Mouse (Mus musculus): ENCODE results near the gene Larp1b. TPM values are rescaled to one million over a fixed set of nuclear protein-coding genes. Genes with fewer than 3 reads are reported as not detected.
A peak's percentile ranks its signal among the peaks of the same experiment; 100 is the strongest.

Gene Larp1b
- polyA plus RNA-seq, 1 experiment from 2014 or later = 2.7 TPM

DNA sequence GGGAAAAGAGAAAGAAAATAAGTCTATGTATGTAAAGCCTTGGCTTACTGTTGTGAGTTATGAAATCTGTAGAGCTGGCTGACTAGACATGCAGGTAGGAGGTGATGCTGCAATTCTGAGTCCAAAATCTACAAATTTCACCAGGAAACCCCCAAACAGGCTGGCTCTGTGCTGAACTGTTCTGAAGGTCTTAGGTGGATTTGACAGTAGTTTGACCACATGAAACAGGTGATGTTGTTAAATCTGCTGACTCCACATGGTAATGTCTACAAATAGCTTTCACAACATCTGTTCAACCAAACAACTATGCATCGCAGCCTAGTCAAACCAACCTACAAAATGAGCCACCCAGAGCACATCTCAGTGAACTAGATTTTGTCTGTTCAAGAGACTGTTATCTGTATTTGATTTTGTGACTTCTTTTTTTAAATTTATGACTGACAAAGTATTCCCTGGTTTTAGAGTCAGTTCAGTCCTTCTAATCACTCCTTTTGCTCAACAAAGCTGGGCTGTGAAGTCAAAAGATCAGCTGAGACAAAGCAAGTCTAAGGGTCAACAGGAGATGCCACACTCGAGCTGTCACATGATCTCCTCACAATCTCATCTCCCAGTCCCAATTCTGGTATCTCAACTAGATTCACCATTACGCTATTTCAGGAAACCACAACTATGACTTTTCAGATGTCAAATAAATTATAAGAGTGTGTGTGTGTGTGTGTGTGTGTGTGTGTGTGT lies 112.4 kb downstream of the Larp1b start:
- Histone ChIP-seq H3K4me3 (ENCODE audit: low read depth, low read length) (no peak overlapping the region), H3K27ac (ENCODE audit: low read depth, low read length) (no peak overlapping the region), H3K4me1 (ENCODE audit: control insufficient read depth, insufficient read depth, low read length) (no peaks in the 10 kb centered on the region), H3K9ac (ENCODE audit: low read length) (no peak overlapping the region), H3K27me3 (replicated peaks; ENCODE audit: control insufficient read depth, insufficient read depth, low read length) (no peaks in the 10 kb centered on the region), H3K4me2 (ENCODE audit: low read length) (no peak overlapping the region), H3K36me3 (ENCODE audit: control insufficient read depth, insufficient read depth, low read length) (peaks cover 7% of the 10 kb centered on the region), H3K9me3 (replicated peaks; ENCODE audit: control insufficient read depth, low read length) (no peaks in the 10 kb centered on the region)
- DNase-seq (ENCODE audit: low spot score) (no peak), ATAC-seq (no peak)
- WGBS = 91% methylated on average over 3 of the region's 3 CpGs

DNA sequence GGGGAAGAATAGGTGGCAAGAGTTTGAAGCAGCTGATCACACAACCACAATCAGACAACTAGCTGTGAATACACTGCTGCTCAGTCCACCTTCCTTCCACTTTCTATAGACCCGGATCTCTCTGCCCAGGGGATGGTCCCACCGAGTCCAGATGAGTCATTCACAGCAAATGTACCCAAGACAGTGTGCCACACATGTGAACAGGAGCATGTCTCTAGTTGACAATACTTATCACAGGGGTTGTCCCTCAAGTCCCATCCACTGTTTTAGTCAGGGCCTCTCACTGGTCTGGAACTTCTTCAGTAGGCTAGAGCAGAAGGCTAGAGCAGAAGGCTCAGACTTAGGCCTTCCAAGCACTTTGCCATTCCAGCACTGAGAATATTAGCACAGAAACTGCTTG lies 113.1 kb downstream of the Larp1b start:
- H3K4me2 ChIP-seq (ENCODE audit: low read length) = no peak overlapping the region
- no peaks in the 10 kb centered on the region for H3K4me1 ChIP-seq (ENCODE audit: control insufficient read depth, insufficient read depth, low read length)
- 98% methylated on average over 2 of the region's 2 CpGs for WGBS
- DNase-seq (ENCODE audit: low spot score) = no peak
- H3K36me3 ChIP-seq (ENCODE audit: control insufficient read depth, insufficient read depth, low read length) = peaks cover 13% of the 10 kb centered on the region
- H3K9me3 ChIP-seq (replicated peaks; ENCODE audit: control insufficient read depth, low read length) = no peaks in the 10 kb centered on the region
- no peak overlapping the region for H3K9ac ChIP-seq (ENCODE audit: low read length)
- ATAC-seq = no peak
- H3K27me3 ChIP-seq (replicated peaks; ENCODE audit: control insufficient read depth, insufficient read depth, low read length) = no peaks in the 10 kb centered on the region
- H3K27ac ChIP-seq (ENCODE audit: low read depth, low read length) = no peak overlapping the region
- H3K4me3 ChIP-seq (ENCODE audit: low read depth, low read length) = no peak overlapping the region

DNA sequence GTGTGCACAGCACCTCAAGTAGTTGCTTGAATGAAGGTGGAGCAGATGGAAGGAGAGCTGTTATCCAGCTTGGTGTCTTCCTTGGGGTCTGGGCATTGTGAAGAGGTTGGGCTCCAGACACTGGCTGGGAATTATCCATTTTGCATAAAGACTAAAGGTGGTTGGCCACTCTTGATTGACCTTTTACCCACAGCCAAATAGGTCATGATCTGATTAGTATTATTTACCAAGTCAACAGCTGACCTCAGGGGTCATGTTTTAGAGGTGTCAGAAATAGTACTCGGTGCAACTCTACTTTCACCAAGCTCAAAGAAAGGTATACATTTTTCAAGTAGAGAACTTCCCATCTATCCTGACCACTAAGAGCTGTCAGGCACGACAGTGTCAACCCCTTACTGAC lies 115.7 kb downstream of the Larp1b start:
- no peaks in the 10 kb centered on the region for H3K9me3 ChIP-seq (replicated peaks; ENCODE audit: control insufficient read depth, low read length)
- WGBS = 93% methylated on average over 2 of the region's 2 CpGs
- no peak overlapping the region for H3K27ac ChIP-seq (ENCODE audit: low read depth, low read length)
- H3K4me2 ChIP-seq (ENCODE audit: low read length) = no peak overlapping the region
- no peak for DNase-seq (ENCODE audit: low spot score)
- no peaks in the 10 kb centered on the region for H3K27me3 ChIP-seq (replicated peaks; ENCODE audit: control insufficient read depth, insufficient read depth, low read length)
- H3K4me1 ChIP-seq (ENCODE audit: control insufficient read depth, insufficient read depth, low read length) = no peaks in the 10 kb centered on the region
- ATAC-seq = no peak
- H3K4me3 ChIP-seq (ENCODE audit: low read depth, low read length) = no peak overlapping the region
- H3K36me3 ChIP-seq (ENCODE audit: control insufficient read depth, insufficient read depth, low read length) = peaks cover 28% of the 10 kb centered on the region
- H3K9ac ChIP-seq (ENCODE audit: low read length) = no peak overlapping the region

GRCm38 (mm10) chr3:41070519-41070918 lies 120.9 kb downstream of the Larp1b start:
- Histone ChIP-seq H3K4me3 (ENCODE audit: low read depth, low read length) (no peak overlapping the region), H3K4me1 (ENCODE audit: control insufficient read depth, insufficient read depth, low read length) (no peaks in the 10 kb centered on the region), H3K27ac (ENCODE audit: low read depth, low read length) (no peak overlapping the region), H3K9me3 (replicated peaks; ENCODE audit: control insufficient read depth, low read length) (no peaks in the 10 kb centered on the region), H3K27me3 (replicated peaks; ENCODE audit: control insufficient read depth, insufficient read depth, low read length) (no peaks in the 10 kb centered on the region), H3K4me2 (ENCODE audit: low read length) (no peak overlapping the region), H3K36me3 (ENCODE audit: control insufficient read depth, insufficient read depth, low read length) (peaks cover 26% of the 10 kb centered on the region), H3K9ac (ENCODE audit: low read length) (no peak overlapping the region)
- ATAC-seq = no peak
- DNase-seq (ENCODE audit: low spot score) = no peak
- WGBS = 62% methylated on average over 2 of the region's 2 CpGs

- ATAC-seq = no peak
- WGBS = 79% methylated on average over 8 of the region's 8 CpGs
- no peaks in the 10 kb centered on the region for H3K36me3 ChIP-seq (ENCODE audit: control insufficient read depth, insufficient read depth, low read length)
- no peak overlapping the region for H3K4me2 ChIP-seq (ENCODE audit: low read length)
- H3K9ac ChIP-seq (ENCODE audit: low read length) = no peak overlapping the region
- no peaks in the 10 kb centered on the region for H3K9me3 ChIP-seq (replicated peaks; ENCODE audit: control insufficient read depth, low read length)
- no peaks in the 10 kb centered on the region for H3K27me3 ChIP-seq (replicated peaks; ENCODE audit: control insufficient read depth, insufficient read depth, low read length)
- no peaks in the 10 kb centered on the region; the same call in none of the 2 replicates for H3K4me1 ChIP-seq (ENCODE audit: control insufficient read depth, insufficient read depth, low read length)
- no peak overlapping the region for H3K27ac ChIP-seq (ENCODE audit: low read depth, low read length)
- no peak overlapping the region for H3K4me3 ChIP-seq (ENCODE audit: low read depth, low read length)
- DNase-seq (ENCODE audit: low spot score) = no peak
These were observed 125.7 kb downstream of the Larp1b start for GRCm38 (mm10) chr3:41075376-41075775.

DNA sequence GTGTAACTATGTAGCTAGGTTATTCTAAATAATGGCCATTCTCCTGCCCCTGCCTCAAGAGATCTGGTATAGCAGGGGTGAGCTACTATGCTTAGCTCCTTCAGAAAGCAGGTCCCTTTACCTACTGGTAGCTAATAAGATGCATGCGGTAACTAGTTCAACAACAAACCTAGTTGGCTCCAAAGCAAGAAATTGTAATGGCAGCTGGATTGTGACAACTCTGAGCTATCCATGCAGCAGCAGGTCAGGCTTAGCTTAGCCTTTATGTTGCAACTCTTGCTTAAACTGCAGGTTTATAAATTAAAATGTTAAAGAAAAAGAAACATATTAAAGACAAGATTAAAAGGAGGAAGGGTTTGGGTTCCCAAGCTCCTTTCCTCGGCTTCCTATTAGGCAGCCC lies 129.0 kb downstream of the Larp1b start:
- Histone ChIP-seq H3K4me2 (ENCODE audit: low read length) (no peak overlapping the region), H3K9ac (ENCODE audit: low read length) (no peak overlapping the region), H3K36me3 (ENCODE audit: control insufficient read depth, insufficient read depth, low read length) (no peaks in the 10 kb centered on the region), H3K4me3 (ENCODE audit: low read depth, low read length) (no peak overlapping the region), H3K27me3 (replicated peaks; ENCODE audit: control insufficient read depth, insufficient read depth, low read length) (no peaks in the 10 kb centered on the region), H3K27ac (ENCODE audit: low read depth, low read length) (no peak overlapping the region), H3K4me1 (ENCODE audit: control insufficient read depth, insufficient read depth, low read length) (peaks cover 8% of the 10 kb centered on the region), H3K9me3 (replicated peaks; ENCODE audit: control insufficient read depth, low read length) (no peaks in the 10 kb centered on the region)
- WGBS = 96% methylated on average over 2 of the region's 2 CpGs
- ATAC-seq (no peak), DNase-seq (ENCODE audit: low spot score) (no peak)

DNA sequence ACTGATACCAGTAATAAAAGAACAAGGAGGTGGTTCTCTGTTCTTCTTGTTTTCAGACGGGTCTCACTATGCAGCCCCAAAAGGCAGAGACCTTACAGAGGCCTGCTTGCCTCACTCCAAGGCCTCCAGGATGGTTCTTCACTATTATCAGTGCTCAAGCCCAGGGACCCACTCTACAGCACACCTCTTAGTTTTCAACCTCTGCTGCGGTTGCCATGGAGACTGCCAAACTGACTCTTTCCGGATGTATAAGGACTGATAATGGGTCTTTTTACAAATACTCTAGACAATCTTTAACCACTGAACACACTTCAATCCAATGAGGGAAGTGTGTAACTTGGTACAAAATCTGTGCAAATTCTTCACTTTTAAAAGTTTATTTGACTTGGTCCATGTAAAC lies 131.1 kb downstream of the Larp1b start:
- Histone ChIP-seq H3K9ac (ENCODE audit: low read length) (peak overlapping the region; percentile 84; the same call in 1 of the 2 replicates), H3K4me2 (ENCODE audit: low read length) (peak overlapping the region; percentile 89), H3K4me1 (ENCODE audit: control insufficient read depth, insufficient read depth, low read length) (peaks cover 11% of the 10 kb centered on the region), H3K9me3 (replicated peaks; ENCODE audit: control insufficient read depth, low read length) (no peaks in the 10 kb centered on the region), H3K4me3 (ENCODE audit: low read depth, low read length) (peak overlapping the region; percentile 88), H3K27me3 (replicated peaks; ENCODE audit: control insufficient read depth, insufficient read depth, low read length) (no peaks in the 10 kb centered on the region), H3K27ac (ENCODE audit: low read depth, low read length) (no peak overlapping the region), H3K36me3 (ENCODE audit: control insufficient read depth, insufficient read depth, low read length) (no peaks in the 10 kb centered on the region)
- 37% methylated on average over 3 of the region's 3 CpGs for WGBS
- DNase-seq (ENCODE audit: low spot score) (peak; percentile 17), ATAC-seq (no peak)

GRCm38 (mm10) chr3:41081474-41082301 lies 132.1 kb downstream of the Larp1b start:
- Histone ChIP-seq H3K4me3 (ENCODE audit: low read depth, low read length) (peak overlapping the region; percentile 88), H3K27ac (ENCODE audit: low read depth, low read length) (peak overlapping the region; percentile 92; the same call in 1 of the 2 replicates), H3K9me3 (replicated peaks; ENCODE audit: control insufficient read depth, low read length) (no peaks in the 10 kb centered on the region), H3K4me2 (ENCODE audit: low read length) (peak overlapping the region; percentile 89), H3K36me3 (ENCODE audit: control insufficient read depth, insufficient read depth, low read length) (no peaks in the 10 kb centered on the region), H3K4me1 (ENCODE audit: control insufficient read depth, insufficient read depth, low read length) (peaks cover 11% of the 10 kb centered on the region), H3K27me3 (replicated peaks; ENCODE audit: control insufficient read depth, insufficient read depth, low read length) (no peaks in the 10 kb centered on the region), H3K9ac (ENCODE audit: low read length) (peak overlapping the region; percentile 84)
- WGBS = 3% methylated on average over 23 of the region's 23 CpGs
- ATAC-seq (no peak), DNase-seq (ENCODE audit: low spot score) (peak; percentile 34)

DNA sequence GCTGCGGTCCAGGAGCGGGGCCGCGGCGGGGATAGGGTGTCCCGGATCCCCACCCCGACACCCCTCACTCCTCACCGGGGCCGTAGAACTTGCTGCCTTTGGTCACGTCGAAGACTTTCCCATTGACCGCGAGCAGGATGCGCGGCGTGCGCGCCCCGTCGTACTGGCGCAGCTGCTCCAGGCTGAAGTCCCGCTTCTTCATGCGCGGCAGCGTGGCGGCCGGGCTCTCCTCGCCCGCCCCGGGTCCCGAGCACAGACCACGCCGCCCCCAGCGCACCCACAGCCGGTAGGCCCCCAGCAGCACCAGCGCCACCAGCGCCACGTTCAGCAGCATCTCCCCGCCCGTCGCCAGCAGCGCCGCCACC lies 132.9 kb downstream of the Larp1b start:
- H3K36me3 ChIP-seq (ENCODE audit: control insufficient read depth, insufficient read depth, low read length) = no peaks in the 10 kb centered on the region
- peak overlapping the region; percentile 92 for H3K27ac ChIP-seq (ENCODE audit: low read depth, low read length)
- WGBS = under 1% methylated on average over 37 of the region's 43 CpGs
- H3K9me3 ChIP-seq (replicated peaks; ENCODE audit: control insufficient read depth, low read length) = no peaks in the 10 kb centered on the region
- peak overlapping the region; percentile 88 for H3K4me3 ChIP-seq (ENCODE audit: low read depth, low read length)
- no peaks in the 10 kb centered on the region for H3K27me3 ChIP-seq (replicated peaks; ENCODE audit: control insufficient read depth, insufficient read depth, low read length)
- H3K9ac ChIP-seq (ENCODE audit: low read length) = peak overlapping the region; percentile 84
- H3K4me2 ChIP-seq (ENCODE audit: low read length) = peak overlapping the region; percentile 89
- DNase-seq (ENCODE audit: low spot score) = no peak
- peak; percentile 59 for ATAC-seq
- H3K4me1 ChIP-seq (ENCODE audit: control insufficient read depth, insufficient read depth, low read length) = peaks cover 11% of the 10 kb centered on the region

Measured in forebrain, embryonic 14.5 days (tissue).